Mouse (Mus musculus) ovary, adult 18-20 months (tissue): ENCODE measurements at regions not wholly inside any gene's neighbourhood (a gene's known extent, or its start where the extent isn't known, plus 50 kb on each side); places are given as distances from the start of the nearest gene placed in this dataset.

Experiments
- DNase-seq: peaks from one replicate; pipeline ENCODE4 v3.0.0; 2022; ENCODE audit warnings: low spot score, mixed read lengths

DNA sequence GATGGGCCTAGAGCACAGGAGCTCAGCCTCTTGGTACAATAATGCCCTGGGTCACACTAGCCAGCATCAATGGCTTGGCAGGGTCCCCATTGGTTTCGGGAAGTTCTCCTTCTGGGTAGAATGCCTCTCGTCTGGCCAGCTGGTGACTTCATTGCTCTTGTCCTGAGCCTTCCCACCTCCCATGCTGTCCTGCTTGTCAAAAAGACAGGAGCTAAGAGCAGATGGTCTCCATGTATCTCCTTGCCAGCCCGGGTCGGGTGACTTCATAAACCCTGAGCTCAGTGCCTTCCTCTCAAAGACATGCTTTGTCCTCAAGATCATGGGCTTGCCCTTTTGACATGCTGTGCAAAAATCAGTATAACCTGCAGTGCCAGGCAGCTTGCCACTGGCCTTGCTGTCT, 179.2 kb upstream of the Sh3bp4 start:
- no peak for DNase-seq

DNA sequence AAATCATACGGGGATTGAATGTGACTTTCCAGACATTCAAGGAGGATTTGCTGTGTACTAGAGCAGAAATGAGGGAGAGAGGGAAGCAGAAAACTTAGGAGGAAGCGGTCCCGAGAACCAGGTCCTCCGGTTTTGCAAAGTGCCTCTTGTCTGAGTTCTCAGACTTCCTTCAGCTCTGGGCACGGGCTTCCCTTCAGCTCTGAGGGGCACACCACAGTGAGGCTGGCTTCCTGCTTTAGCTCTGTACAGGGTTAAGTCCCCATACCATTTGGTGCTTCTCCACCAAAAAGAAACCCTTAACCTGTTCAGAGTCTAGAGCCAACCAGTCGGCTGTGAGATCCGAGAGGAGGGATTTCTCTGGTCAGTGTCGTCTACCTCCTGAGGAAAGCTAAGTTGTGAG, 167.8 kb upstream of the Sh3bp4 start:
- no peak for DNase-seq

DNA sequence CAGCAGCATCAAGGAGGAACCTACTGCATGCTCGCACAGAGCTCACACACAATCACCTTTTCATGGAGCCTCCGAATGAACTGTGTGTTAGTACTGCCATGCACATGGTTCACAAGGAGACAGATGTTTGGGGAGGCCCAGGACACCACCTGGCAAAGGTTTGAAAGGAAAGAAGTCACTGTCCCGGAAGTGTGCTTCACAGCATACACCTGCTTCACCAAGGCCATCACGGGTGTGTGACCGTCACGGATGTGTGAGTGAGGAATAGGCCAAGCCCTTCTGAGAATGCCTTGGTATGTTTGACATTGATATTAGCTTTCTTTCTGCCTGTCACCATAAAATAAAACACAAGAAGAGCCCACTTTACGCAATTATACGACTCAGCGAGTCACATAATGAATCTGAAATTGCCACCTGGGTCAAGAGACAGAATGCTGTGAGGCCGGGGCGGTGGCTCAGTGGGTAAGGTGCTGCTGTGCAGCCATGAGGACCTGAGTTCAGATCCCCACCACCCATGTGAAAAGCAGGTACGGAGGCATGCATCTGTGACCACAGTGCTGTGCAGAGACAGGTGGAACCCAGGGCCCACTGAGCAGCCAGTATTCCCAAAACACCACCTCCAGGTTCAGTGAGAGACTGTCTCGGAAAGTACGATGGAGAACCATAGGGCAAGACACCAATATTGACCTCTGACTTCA, 162.3 kb upstream of the Sh3bp4 start:
- no peak for DNase-seq

DNA sequence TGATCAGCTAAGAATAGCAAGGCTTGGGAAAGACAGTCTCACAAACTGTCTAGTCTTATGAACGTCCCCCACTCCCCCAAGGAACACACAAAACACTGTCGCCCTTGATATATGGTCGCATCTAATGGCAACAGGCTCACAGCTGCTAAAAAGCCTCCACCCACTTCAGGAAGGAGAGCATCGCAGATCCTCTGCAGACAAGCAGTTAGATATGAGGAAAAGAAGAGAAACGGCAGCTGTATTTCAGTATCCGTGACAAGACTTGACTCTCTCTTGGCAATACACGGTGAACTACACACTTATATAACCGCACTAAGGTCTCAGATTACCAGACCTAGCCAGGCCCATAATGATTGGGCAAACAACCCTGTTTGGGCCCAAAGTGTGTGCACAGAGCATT, 161.5 kb upstream of the Sh3bp4 start:
- no peak for DNase-seq

DNA sequence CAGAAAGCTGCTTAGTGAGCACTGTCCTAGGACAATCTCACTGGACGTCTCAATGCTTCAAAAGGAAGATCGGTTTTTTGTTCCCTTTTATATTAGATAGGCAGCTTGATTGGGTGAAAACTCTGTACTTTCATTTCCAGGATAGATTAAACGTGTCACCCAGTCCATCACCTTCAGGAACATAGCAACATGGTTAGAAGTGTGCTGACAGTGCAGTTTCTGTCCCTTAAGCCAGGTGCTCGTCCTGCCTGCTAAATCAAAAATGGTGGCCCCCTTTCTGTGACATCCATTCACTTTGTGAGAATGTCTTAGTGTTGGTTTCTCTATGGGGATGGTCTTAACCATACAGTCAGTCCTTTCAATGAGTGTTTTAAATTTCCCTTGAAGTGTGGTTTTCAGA, 160.9 kb upstream of the Sh3bp4 start:
- no peak for DNase-seq

DNA sequence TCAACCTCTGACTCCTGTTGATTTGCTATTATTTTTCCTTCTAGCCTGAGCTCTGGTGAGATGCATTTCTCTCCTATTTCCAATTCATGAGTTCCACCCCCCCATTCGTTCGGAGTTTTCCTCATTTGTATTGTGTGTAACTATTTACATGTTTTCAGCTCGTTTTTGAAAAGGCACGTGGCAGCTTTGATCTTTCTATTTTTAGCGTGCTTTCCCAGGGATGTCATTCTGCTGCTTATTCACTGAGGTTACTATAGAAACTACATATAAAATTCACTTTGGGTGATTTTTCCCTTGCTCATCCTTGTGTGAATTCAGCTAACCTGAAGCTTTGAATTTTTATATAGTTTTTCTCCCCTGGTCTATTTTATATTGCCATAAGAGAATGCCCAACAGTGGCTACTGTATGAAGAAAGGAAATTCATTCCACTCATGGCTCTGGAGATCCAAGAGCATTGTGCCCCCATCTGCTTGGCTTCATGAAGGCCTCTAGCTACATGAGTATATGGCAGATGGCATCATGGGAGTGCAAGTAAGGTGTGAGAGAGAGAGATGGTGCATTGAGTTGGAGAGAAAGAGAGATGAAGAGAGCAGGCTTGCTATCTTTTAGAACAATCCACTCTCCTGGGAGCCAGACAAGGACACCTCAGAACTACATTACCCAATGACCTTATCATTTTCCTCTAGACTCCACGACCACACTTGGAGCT, 160.2 kb upstream of the Sh3bp4 start:
- DNase-seq: no peak

DNA sequence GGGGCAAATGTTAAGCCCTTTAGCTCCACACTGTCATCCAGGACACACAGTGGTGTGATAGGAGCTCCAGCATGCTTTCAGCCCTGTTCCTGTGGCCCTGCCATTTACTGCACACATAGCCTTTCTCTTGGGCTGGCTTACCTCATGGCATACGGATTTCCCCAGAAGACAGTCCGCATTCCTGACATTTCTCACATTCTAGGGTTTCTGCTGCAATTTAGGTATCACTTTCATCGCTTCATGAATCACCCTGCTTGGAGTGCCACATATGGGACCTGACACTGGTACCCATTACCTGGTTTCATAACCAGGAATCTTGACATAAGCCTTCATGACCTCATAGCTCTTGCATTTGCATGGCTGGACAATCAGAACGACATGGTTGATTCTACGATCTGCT, 158.5 kb upstream of the Sh3bp4 start:
- no peak for DNase-seq

DNA sequence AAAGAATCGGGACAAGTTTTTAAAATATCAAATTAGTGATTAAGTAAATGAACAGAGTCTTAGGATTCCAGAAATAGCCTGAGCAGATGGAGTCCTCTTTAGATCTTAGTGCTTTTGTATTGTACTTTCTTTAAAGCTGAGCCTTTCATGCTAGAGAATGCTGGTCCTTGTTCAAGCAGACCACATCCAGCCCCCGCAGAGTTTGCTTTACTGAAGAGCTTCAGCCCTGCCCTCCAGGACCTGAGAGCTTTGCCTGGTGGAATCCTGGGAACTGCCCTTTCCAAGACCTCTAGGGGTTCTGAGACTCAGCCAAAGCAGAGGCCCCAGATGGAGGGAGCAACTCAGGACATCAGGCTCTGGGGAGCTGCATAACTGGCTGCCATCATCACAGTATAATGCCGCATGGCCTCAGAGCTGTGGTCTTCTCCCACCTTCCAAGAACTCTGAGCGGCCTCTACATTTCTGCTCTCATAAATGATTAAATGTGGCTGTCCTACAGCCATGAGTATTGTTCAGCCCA, 153.6 kb upstream of the Sh3bp4 start:
- DNase-seq: no peak

DNA sequence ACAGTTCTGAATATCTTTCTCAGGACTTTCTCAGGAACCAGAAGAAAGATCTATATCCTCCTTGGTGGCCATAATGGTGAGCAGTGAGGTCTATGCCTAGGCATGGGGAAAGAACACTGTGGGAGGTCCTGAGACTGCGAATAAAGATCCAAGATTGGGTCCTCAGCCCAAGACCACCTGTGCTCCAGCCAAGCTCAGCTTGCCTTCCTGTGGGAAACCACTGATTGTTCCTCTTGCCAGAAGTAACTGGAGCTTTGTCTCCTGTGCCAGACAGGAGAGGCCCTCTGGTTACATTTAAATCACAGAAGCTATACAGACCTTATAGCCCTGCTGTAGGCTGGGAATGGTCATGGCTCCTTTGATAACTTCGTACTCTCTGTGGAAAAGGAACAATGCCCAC, 148.8 kb upstream of the Sh3bp4 start:
- DNase-seq: no peak

DNA sequence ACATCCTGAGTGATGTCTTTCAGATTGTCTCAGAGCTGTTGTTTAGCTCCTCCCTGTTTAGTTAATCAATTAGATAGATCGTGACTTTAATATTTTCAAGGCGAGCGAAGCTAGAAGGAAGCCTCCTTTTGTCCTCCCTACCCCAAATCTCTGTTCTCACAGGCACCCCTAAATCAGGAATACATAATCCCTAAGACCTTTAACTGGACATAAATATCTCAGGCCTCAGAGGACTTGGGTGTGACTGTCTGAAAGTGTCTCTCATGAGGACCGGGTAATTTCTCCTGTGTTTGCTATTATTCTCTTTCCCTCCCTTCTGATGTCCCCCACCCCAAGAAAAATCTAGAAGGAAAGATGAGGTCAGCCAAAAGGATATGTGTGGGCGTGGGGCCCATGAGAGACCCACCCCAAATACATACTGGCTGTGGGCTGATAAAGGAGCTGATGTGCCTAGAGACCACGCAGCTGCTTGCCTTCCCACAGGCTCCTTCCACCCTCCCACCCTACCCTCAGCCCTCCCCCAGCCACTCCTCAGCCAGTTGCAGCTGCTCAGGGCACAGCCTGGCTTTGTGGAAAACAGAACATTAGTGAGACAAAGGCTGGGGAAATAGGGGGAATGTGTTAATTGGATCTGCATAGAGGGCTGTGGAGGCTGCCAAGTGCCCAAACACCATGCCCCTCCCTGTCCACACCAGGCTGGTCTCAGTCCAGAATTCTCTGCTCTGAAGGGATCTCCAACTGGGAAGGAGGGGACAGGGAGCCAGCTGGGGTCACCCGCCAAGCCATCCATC, 146.2 kb upstream of the Sh3bp4 start:
- DNase-seq: no peak

DNA sequence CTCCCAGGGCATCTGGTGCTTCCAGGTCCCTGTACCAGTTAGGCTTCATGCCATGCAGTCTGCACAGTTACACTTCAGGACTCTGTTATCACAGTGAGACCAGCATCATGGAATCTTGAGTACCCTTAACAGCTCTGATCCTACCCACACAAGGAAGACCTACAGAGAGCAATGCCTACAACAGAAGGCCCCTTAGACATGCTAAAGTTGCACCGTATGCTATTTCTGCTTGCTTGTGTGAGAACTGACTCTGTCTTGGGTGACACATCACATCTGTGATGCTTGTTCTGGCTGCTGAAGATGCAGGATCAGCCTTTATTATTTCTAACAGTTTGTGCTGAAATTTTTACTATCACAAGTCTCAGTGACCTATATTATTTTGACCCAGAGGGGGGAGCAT, 135.0 kb upstream of the Sh3bp4 start:
- no peak for DNase-seq

DNA sequence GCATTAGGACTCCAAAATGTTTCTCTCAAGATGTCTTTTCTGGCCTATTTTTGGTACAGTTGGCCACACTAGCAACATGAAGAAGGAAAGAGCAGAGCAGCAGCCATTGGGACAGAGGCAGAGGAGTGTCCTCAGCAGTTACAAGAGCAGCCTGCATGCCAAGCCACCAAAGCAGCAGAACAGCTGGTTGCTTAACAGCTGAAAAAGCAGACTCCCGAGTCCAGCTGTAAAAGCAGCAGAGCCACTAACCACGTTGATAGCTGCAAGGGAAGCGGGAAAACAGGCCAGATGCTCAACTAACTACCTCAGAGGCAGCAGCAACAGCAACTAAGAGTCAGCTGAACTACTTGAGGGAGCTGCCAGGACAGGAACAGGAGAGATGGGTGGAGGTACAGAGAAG, 134.4 kb upstream of the Sh3bp4 start:
- DNase-seq: no peak

DNA sequence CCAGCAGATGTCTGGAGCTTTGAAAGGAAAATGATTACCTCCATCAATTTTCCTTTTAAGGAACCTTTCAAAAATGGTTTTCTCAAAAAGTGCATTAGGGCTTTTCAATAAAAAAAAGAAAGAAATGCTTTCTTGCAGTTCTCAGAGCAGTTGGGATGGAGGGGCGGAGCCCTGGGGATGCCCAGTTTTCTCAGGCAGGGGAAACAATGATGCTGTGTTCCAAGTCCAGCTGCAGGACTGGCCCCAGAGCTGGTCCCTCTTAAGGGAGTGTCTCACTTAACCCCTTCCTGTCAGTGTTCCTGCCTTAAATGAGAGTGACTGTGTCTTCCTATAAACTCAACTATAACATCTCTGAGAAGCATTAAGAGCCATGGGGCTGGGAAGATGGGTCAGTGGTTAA, 132.9 kb upstream of the Sh3bp4 start:
- no peak for DNase-seq

DNA sequence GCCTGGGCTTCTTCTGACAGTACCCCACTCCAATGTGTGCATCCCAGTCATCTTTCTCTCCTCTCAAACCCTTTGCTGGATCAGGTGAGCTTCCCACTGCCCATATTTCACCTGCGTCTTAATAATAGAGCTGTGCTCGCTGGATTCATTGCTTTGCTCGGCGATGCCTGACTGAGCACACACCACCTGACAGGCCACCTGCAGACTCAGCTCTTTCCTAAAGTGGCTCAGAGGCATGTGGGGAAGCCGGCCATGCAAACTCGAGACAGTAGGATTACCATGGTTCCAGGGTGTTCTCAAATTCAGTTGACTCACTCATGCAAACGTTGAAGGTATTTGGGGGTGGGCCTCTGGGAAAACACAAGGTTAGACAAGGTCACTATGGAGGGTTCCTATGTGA, 131.8 kb upstream of the Sh3bp4 start:
- no peak for DNase-seq

DNA sequence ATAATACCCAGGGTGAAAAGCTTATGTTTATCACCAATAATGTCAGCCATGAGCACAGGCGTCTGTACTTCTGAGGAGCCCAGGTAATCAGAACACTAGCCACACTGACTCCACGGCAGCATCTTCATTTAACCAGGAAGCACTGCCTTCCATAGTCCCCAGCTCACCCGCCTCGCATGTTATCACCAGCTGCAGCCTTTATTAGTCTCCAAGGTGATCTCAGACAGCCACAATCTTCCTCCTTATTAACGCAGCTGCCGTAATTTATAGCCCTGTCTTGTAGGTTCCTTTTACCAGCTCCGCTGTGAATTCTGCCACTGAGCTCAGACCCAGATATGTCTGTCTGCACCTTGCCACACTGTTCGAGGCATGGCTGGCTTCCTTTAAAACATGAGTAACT, 127.2 kb upstream of the Sh3bp4 start:
- DNase-seq: no peak

DNA sequence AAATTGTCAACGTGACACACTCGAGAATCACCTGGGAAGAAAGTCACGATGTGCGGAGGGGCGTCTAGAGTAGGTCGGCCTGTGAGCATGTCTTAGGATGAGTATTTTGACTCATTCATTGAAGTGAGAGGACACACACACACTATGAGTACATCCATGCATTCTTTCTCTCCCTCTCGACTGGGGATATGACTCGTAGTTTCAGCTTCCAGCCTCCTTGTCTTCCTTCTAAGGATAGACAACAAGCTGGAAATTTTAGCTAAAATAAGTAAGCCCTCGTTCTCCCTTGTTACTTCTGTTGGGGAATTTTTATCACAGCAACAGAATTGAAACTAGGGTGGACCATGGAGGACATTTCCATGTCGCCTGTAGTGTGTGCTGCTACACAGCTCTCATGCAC, 124.3 kb upstream of the Sh3bp4 start:
- no peak for DNase-seq

DNA sequence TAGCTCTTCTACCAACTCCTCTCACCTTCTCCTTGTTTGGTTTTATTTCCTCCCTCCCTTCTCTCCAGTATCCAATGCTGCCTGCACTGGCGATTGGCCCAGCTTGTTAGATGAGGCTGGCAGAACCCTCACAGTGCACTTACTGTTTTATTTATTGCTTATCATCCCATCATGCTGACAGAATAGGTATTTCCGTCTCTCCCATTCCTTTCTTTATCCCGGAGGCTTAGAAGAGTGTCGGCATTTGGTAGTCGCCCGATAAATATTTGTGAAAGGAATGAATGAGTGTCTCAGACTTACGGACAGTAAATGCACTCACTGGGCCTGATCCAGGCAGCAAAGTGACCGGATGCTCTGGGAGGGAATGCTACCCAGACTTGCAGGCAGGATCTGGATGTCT, 123.8 kb upstream of the Sh3bp4 start:
- no peak for DNase-seq

DNA sequence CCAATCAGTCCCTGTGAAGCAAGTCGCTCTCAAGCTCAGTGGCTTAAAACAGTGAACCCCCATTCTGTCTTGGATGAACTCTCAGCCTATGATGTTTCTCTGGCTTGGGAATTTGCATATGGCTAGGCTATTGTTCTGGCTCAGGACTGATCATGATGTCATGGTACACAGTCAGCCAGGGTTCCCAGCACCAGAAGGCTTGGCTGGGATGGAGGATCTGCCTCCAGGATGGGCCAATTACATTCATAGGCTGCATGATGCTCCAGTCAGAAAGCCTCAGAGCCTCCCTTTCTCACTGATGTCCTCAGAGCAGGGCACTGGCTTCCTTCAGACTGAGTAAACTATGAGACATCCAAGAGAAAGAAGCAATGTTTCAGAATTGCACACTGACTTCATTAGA, 120.3 kb upstream of the Sh3bp4 start:
- DNase-seq: no peak

DNA sequence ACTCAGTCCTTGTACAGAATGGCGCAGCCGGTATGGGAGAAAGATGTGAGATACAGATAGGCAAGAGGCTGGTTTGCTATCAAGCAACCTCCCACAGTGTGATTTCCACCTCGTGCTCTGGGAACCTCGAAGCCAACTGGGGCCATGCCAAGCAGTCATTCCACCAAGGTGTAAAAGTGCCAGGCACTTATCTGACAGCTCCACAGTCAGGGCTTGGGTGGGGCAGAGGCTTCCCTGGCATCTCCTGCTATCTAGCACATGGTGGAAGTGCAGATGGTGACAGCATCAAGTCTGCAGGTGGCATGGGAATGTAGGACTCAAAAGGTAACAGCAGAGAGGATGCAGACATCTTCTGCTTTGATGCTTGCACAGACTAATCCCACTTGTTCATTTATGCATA, 116.7 kb upstream of the Sh3bp4 start:
- no peak for DNase-seq

DNA sequence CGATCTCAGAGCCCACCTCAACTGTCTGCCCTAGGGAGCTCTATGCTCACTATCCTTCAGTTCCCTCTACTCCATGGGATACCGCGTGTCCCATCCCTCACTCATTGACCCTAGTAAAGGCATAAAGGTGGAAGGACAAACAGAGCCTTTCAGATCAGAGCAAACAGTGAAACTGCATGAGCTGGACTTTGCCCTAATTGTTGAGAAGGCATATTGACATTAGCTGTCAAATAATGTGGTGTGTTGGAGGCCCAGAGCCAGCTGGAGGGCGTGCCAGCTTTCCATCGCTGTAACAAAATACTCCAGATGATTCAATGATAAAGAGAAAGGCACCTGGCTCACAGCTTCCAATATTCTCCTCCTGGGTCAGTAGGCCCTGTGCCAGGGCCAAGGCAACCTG, 115.4 kb upstream of the Sh3bp4 start:
- no peak for DNase-seq

DNA sequence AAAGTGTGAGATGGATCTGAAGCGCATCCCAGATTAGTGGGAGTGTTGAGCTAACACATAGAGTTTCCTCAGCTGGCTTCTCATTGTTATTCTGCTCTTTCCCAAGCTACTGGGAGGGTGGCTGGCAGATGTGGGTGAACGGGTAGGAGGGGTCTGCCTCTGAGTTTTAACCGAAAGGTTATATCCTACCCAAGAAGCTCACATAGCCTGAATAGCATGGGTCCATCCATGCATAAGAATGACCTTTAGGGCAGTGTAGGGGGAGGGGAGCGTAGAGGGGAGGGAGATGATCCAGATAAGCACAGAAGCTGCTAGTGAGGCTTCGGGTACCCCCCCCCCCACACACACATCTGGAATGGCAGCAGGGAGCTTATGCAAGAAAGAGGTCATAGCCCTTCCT, 113.2 kb upstream of the Sh3bp4 start:
- DNase-seq: no peak

DNA sequence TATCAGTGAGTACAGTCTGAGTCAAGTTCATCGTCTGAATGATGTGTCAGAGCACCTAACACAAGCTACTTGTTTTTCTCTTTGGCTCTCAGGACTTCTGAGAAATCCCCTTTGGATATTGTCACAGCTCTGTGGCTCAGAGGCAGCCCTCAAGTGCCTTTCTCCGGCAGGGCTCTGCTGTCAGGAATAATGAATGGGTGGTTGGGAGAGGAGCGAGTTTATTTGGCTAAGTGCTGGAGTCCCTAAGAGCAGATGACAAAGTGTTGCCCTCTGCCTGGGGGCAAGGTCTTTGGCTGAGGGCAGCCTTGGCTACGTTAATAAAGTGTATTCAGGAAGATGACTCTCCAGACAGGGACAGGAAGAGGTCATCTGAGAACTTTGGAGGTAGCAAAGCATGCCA, 110.5 kb upstream of the Sh3bp4 start:
- no peak for DNase-seq

DNA sequence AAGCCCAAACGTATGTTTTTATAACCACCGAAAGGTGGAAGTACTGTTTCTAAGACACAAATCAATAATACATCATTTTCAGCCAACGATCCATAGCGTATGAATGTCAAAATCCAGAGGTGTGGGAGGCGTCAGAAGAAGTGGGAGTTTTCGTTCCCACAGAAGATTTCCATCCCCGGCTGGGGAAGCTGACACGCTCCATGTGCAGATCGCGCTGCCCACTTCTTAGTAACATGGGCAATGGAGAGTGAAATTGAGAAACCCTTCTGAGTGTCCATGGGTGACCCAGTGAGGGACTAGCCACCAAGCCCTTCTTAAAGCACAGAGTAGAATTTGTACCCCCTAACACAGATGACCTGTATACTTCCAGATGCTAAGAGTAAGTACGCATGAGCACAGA, 110.1 kb upstream of the Sh3bp4 start:
- DNase-seq: no peak
